Mouse (Mus musculus) retina, embryonic 14.5 days (tissue): ENCODE data around the gene Pyroxd1.
"Not testable (repeated sequence)": the region's sequence is repeated elsewhere in the genome, so short reads cannot be mapped to it uniquely, and the experiment has no call there.

Experiments used
- DNase-seq: peaks from one replicate; pipeline ENCODE4 v3.0.0-alpha.2; 2015; ENCODE audit warnings: low spot score

Gene Pyroxd1

DNA sequence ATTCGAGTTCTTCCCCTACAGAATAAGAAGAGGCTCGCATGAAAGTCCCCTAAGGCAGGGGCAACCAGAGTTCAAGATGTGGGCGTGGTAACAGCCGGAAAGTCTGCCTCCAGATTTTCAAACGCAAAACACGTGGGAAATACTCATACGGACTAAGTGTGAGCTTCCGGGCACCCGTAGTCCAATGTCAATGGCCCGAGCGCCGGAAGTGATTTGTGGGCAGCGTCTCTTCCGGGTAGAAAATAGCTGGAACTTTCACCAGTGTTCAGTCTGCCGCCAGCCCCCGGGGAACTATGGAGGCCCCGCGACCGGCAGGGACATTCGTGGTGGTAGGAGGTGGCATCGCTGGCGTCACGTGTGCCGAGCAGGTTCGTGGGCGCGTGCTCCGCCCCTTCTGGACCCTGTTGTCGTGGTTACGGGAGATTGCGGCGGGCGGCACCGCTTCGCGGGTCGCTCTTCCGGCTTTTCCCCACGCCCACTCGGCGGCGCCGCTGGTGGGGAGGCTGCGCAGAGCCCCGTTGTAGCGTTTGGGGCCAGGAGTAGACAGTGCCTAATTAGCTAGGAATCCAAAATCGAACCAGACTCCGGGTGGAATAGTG is at the start of gene Pyroxd1:
Pyroxd1 (plus strand) TSS at position 215 of the 599 bp plus-strand sequence.
- DNase-seq, result peak; percentile 93

- DNase-seq, result peak; percentile 16
These were observed 47.4 kb upstream of the Pyroxd1 start, which contains the start of gene Iapp for GRCm38 (mm10) chr6:142298098-142298497. Iapp (plus strand) TSS chr6:142298423.

DNA sequence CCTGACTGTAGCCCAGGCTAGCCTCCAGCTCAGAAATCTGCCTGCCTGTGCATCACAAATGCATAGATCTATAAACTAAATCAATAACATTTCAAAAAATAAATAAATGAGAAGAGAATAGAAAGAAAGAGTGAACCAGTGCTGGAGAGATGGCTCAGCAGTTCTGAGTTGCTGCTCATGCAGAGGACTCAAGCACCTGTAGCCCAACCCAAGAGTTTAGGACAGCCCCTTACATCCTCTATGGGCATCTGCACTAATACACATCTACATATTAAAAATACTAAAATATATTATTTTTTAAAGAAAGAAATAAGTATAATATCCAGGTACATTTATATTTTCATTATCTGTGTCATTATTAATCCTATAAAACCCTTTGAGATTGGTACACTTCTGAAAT is 40.4 kb upstream of the Pyroxd1 start:
- DNase-seq, result no peak

GRCm38 (mm10) chr6:142314285-142314684 is 31.2 kb upstream of the Pyroxd1 start:
- DNase-seq, result no peak

- DNase-seq, result no peak
These were observed 28.3 kb upstream of the Pyroxd1 start for GRCm38 (mm10) chr6:142317106-142317505.

DNA sequence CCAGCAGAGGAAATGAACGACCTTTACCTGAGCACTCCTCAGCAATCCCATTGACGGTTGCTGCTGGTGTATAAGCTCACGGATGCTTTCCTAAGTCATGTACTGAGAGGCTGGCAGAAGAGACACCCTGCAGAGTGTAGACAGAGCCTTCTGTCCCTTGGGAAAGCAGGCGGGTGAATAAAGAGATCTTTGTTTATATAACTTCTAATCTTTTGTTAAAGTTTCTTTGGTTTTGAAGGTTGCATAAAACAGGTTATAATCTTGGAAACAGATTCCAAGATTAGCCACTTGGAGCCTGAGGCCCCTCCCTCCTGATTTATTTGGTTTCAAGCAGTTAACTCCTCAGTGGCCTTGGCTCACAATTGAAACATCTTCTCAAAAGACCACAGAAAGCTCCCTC is 22.6 kb upstream of the Pyroxd1 start, which contains the start of gene Slco1a5:
Slco1a5 (minus strand) TSS at position 101 of the 400 bp plus-strand sequence.
- no peak for DNase-seq

- no peak for DNase-seq
These were observed 18.9 kb upstream of the Pyroxd1 start for GRCm38 (mm10) chr6:142326598-142326997.

GRCm38 (mm10) chr6:142329201-142329600 is 16.3 kb upstream of the Pyroxd1 start:
- no peak for DNase-seq

GRCm38 (mm10) chr6:142338961-142339360 is 6.5 kb upstream of the Pyroxd1 start:
- DNase-seq, result no peak

DNA sequence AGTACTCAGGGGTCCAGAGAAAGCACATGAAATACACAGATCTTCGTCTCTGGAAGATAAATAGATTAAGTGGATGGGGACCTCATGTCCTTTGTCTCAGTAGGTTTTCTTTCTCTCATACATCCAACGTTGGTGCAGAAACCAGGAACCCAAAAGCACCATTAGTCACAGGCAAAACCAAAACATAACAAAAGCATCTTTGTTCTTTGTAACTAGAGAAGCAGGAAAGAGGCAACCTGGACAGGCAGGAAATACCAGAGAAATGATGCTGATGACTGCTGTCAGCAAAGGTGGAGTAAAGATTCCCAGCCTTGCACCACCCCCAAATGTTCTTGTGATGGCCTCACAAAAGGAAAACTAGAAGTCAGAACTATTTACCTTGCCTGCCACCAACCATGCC is 5.9 kb upstream of the Pyroxd1 start:
- DNase-seq, result no peak

DNA sequence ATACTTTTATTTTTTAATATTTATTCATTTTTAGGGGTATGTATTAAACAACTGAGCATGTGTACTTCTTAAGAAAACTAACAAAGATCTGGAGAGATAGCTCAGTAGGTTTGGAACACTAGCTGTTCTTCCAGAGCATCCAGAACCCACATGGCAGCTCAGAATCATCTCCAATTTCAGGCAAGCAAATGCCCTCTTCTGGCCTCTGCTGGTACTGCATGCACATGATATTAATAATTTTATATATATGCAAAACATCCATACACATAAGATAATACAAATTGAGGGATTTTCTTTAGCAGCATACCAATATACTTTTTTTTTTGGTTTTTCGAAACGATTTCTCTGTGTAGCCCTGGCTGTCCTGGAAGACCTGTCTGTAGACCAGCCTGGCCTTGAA is 1.9 kb upstream of the Pyroxd1 start:
- DNase-seq, result peak; percentile 70

DNA sequence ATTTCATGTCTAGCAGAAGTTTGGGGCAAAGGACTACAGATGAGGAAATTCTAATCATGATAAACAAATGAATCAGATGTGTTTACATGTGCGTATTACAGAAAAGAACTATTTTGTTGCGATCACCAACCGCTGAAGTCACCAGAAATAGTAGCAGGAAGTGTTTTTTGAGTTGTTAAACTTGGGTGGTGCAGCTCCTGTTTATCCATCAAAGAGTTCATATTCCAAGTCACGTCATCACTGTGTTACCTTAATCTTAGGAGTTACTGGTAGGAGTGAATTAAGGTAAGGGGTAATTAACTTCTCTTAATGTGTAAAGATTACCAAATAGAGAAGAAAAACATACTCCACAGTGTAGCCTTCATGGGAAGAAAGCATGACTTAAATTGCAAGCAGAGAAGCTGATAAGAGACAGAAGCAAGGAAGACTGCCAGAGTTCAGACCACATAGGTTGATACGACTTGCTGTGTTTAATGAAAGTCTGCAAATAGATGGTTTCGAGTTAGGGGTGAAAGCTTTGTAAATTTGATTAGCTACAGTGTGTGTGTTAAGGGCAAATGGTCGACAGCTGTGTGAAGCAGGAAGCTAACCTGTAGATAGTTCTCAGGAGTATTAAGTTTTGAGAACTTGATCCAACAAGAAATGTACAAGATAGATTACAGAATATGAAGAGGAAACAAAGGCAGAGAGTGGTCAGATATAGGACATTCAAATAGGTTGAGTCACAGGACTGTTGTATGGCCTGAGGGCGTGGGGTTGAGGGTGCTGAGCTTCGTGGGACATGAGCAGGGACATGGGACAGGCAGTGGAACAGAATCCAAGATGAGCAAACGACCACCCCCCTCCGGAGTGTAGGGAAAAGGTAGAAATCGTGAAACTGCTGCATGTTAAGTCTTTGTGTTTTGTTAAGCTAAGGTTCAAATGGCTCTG is 992 bp downstream of the Pyroxd1 start:
- DNase-seq, result no peak

DNA sequence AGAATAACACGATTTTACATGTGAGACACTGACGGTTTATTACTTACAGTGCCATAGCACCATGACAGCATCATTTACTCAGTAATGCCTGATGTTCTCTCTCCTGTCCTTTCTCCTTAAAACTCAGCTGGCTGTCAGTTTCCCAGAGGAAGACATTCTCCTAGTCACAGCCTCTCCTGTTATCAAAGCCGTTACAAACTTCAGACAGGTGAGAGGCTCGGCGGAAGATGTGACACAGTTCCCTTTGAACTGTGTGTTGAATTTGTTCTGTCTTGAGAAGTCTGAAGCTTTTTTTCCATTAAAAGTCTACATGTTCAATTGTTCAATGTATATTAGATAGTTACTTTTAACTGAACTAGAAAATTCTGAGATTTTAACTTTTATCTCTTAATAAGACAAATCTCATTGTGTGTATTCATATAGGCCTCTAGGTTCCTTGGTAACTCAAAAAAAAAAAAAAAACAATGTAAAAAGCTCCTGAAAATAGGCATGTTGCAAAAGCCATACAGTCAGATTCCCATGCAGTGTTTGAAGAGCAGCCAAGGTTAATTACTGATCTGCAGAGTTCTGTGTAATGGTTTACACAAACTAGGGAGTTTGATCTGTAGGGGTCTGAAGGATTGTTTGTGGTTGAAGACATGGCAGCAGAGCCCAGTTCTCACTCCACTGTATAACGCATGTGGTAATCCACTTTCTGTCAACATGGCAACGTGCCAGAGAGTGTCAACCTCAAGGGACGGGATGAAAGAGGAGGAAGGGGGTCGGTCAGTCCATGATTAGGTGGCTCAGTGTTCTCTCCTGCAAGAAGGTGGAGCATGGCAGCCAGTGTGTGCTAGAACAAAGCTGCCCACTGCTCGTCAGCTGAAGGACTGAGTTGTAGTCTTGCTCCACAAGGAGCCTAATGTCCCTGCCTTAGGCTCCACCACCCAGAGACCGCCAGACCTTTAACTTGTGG is 2.3 kb downstream of the Pyroxd1 start:
- DNase-seq, result no peak

DNA sequence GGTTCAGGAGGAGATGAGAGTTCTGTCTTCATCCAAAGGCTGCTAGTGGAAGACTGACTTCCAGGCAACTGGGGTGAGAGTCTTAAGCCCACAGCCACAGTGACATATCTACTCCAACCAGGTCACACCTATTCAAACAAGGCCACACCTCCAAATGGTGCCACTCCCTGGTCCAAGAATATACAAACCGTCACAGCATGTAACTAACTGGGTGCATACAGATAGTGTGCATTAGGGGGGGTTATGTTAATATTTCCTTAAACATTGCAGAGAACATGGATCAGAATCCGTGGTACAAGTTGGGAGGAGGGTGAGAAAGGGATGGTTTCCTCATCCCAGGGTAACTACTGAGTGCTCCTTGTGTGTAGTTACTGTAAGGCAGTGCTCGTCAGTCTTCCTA is 6.6 kb downstream of the Pyroxd1 start:
- DNase-seq, result not testable (repeated sequence)

DNA sequence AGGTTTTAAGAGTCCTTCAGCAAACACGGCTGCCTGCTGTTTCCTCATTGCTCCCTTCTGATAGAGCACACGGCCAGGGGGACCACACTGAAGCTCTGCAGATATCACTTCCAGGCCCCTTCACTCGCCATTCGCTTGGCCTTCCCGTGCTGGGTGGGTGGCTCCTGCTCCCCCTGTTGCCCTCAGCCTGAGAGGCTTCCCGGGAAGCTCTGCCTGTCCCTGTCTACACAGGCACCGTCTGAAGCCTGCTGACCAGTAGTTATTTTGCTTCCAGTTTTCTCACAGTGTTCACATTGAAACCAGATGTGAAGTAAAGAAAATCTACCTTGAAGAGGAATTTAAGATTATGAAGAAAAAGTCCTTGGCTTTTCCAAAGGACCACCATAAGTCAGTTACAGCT is 11.7 kb downstream of the Pyroxd1 start:
- DNase-seq, result no peak

DNA sequence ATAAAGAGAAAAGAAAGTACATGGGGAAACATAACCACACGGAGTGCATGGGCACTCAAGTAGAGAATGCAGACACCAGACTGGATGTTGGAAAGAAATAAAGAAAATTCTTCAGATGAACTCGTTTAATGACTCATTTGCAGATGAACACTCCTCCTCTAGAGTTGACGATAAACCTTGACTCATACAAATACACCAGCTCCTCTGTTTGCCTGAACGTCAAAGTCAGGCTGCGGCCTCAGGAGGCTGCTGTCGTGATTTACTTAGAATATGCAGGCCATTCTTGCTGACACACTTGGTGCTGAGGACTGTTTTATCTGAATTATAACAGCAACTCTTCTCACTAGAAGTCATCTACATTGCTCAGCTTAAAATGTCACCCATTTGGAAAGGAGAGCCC is 16.6 kb downstream of the Pyroxd1 start:
- no peak for DNase-seq

DNA sequence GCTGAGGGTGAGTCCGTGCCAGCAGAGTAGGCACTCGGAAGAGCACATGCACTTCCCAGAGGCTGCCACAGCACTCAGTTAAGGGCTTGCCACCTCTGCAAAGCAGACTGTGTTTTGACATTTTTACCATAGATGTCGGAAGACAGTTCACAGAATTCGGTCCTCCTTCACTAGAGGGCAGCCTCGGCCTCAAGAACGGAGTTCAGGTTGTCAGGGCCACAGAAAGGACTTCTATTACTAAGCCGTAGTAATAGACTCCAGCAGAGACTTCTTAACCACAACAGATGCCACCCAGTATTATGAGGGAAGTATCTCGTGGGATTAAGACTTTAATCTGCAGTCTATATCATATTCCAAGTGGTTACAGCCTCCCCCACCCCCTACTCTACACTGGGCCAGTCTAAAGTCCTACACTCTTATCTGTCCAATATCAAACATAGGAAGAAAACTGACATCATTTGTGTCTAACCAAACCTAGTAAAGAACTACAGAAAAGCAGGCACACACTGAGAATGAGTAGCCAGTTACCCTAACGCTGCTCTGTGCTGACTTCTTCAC is 17.6 kb downstream of the Pyroxd1 start:
- DNase-seq, result peak; percentile 48

GRCm38 (mm10) chr6:142365742-142366472 is 20.5 kb downstream of the Pyroxd1 start:
- DNase-seq, result no peak

GRCm38 (mm10) chr6:142366473-142367018 is 21.1 kb downstream of the Pyroxd1 start:
- no peak for DNase-seq

- no peak for DNase-seq
These were observed 22.1 kb downstream of the Pyroxd1 start for GRCm38 (mm10) chr6:142367565-142367964.

DNA sequence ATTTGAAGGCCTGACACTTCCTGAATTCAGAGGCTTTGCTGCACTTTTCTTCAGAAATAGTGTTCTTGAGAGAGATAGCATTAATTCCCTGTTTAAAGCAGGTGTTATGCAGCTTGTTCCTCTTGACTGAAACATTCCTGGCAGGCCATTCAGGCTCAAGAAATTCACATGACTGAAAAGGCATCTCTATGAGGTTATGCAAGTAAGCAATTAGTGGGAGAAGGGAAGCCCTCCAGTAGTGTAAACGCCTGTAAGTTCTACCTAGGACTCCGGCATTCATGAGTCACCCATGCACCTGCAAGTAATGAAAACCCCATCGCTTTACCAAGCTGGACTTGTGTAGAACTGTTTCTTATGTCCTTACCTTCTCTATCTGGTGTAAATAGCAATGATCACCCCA is 24.1 kb downstream of the Pyroxd1 start:
- DNase-seq, result no peak
